Mouse (Mus musculus): ENCODE measurements around the gene Sdccag8. TPM values are rescaled to one million over a fixed set of nuclear protein-coding genes. Genes with fewer than 3 reads are reported as not detected.
"Not testable (repeated sequence)": the region's sequence is repeated elsewhere in the genome, so short reads cannot be mapped to it uniquely, and the experiment has no call there.

Gene Sdccag8
- total RNA-seq, 4 experiments from 2014 or later, result 3.4 to 5.7 (median 4.1) TPM

DNA sequence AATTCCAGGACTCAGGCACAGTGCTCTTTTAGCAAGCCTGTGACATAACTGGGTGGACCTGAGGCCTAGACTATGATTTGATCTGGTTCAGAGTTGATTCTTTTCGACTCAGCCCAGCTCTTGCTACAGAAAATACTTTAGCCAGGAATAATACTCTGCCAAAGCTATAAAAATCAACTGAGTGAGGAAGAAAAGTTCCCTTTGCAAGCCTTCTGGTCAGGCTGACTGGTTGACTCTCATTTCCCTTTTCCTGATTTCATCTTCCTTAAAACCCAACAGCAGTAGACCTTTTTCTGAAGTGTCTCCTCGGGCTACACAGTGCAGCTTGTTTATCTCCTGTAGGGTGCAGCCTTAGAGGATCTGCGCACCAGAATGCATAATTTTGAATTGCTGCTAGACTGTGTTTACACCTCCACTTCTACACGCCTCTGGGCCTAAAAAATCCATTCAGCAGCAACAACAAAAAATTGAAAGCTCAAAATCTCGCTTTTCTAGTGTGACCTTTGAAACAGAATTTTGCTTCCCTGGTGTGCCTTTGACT, 13.6 kb downstream of the Sdccag8 start:
- no peak for DNase-seq (ENCODE audit: low spot score)

DNA sequence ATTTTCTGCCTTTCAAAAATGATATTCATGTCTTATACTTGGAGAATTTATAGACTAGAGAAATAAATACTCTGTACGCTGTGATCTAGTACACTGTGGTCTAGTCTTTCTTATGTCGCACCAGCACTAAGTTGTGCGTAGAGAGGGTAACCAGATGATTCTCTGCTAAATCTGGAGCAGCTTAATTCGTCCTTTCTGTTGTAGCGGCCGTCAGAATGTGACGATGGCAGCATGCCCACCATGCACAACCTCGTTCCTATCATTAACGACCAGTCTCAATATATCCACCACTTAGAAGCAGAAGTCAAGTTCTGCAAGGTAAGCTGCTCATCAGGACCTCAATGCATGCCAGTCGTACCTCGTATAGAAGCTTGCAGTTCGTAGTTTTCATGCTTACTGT, 14.2 kb downstream of the Sdccag8 start:
- no peak for DNase-seq (ENCODE audit: low spot score)

DNA sequence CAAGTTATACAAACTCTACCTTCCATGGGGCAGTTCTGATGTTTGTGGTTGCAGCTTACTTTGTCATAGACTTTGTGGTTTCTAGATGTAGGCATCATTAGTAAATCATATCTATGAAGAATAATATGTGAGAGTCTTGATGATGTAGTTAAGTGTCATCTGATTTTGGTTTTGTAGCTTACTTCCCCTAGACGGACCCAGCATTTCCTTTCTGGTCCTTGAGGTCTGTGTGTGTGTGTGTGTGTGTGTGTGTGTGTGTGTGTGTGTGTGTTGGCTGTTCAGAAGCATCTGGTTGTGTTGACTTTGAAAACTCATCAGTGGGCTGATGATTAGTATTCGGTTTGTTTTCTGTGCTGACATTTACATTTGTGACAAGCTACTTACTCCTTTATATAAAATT, 17.6 kb downstream of the Sdccag8 start:
- DNase-seq (ENCODE audit: low spot score), result no peak

DNA sequence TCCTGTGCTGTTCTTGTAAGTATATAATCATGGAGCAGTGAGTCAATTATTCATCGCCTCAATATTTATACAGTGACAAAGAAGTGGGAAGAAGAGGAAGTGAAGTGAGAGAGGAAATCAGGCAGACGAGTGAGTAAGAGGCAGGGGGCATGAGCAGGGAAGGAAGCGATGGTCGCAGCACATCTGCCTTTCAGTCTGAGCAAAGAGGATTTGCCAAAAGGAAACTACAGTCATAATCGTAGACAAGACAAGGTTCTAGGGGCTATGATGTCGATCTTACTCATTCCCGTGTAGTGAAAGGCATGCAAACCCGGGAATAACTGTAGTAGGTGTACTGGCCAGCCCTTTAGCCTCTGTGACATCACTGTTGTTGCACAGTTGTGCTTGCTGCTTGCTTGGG, 18.1 kb downstream of the Sdccag8 start:
- no peak for DNase-seq (ENCODE audit: low spot score)

DNA sequence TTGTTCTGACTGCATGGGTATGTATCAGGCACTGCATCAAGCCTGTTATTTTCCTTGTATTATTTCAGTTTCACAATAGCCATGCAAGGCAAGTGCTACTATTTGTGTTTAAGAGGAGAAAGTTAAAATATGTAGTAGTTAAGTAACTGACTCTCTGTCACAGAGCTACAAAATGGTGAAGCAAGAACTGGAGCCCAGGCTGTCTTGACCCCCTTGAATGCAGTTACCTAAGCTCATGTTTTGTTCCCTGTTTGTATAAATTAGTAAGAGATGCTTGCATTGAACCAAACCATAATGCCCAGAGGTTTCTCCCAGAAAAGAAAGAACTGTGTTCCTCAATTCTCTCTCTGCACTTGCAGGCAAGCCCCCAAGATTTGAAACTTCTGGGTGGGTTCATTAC, 18.8 kb downstream of the Sdccag8 start:
- DNase-seq (ENCODE audit: low spot score), result no peak

DNA sequence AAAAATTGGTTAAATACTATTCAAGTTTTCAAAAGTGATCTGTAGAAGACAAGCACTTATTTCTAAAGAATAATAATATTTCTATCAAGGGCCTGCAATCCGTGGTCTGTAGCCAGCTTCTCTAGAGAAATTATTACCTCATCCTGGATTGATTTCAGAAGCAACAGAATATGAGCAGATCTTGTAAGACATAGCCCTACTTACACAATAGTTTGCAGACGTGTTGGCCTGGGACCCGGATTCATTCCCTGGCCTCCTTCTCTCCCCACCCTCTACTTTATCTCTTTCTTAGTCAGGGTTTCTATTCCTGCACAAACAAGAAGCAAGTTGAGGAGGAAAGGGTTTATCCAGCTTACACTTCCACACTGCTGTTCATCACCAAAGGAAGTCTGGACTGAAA, 19.5 kb downstream of the Sdccag8 start:
- no peak for DNase-seq (ENCODE audit: low spot score)

DNA sequence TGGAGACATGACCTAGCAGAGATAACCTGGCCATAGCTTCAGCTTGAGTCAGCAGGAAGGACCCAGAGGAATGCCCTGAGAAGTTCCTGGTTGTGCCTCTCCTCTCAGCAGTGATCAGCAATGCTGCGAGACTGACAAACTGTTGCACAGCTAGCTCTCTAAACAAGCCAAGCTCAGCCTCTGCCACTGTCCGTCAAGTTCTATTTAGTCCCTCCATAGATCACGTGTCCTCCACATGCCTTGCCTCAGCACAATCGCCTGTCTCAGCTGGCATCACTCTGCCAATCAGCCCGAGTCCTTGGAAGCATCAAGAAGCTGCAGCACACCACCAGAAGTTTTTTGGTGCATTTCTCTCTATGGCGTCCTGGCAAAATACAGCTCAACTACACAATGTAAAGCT, 20.4 kb downstream of the Sdccag8 start:
- DNase-seq (ENCODE audit: low spot score), result no peak

DNA sequence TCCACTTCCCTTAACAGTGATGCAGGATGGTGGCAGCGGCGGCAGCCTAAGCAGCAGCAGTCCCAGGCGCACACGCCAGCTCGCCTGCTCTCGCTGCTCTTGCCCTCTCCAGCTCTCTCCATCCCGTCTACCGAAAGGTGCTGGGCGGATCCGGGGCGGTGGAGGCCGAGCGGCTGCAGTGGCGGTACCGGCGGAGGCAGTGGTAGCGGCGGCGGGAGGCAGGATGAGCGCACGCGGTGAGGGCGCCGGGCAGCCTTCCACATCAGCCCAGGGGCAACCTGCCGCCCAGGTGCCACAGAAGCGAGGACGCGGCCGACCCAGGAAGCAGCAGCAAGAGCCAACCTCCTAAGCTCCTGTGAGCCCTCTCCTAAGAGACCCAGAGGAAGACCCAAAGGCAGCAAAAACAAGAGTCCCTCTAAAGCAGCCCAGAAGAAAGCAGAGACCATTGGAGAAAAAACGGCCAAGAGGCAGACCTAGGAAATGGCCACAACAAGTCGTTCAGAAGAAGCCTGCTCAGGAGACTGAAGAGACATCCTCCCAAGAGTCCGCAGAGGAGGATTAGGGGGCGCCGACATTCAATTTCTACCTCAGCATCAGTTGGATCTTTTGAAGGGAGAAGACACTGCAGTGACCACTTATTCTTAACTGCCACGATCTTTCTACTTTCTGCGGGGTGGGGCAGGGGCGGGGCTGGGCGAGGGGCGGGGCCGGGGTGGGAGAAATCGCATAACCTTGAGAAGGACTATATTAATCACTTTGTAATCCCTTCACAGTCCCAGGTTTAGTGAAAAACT, 21.2 kb downstream of the Sdccag8 start:
- no peak for DNase-seq (ENCODE audit: low spot score)

DNA sequence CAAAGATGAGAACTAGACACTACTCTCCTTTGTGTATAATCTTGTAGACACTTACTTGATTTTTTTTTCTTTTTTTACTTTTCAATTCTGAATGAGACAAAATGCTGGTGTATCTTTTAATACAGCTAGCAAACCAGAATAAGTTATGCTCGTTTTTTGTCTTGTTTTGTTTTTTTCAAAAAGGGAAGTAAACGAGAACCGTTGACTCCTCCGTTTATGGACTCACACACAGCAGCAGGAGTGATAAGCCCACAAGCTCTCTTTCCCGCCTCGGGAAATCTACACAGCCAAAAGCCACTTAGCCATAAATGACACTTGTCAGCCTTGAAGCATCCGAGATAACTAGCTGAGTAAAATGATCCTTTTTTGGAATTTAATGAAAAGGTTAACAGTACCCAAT, 22.1 kb downstream of the Sdccag8 start:
- not testable (repeated sequence) for DNase-seq (ENCODE audit: low spot score)

DNA sequence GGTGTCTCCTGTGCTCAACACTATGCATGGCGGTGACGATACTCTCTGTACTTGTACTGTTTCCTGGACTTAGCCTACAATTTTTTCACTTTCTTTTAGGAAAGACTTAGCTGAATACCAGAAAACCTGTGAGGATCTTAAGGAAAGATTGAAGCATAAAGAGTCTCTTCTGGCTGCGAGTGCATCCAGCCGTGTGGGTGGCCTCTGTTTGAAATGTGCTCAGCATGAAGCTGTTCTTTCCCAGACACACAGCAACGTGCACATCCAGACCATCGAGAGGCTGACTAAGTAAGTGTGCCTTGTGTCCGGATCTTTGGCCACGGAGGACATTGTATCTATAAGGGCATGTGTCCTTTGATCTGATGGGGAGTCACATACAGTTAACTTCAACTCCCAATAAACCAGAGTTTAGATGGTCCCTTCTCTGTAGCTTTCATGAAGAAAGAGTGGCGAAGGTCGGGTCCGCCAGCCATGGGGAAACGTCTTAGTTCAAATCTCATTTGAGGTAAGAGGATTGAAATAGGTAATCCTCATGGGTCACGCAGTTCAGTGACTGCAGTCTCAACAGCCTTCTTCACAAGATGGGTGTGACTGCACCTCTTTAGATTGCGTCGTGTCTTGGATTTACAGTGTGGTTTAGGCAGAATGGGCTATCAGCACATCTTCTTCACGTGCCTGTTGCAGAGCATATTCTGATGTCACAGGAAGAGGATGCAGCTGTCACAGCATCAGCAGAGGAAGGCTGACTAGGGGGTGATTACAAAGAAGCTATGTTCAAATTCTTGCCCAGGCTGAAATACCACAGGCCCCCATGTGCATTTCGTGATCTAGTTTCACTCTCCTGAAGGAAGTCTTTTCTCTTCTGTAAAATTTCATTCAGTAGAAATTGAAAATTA, 30.9 kb downstream of the Sdccag8 start:
- no peak for DNase-seq (ENCODE audit: low spot score)

DNA sequence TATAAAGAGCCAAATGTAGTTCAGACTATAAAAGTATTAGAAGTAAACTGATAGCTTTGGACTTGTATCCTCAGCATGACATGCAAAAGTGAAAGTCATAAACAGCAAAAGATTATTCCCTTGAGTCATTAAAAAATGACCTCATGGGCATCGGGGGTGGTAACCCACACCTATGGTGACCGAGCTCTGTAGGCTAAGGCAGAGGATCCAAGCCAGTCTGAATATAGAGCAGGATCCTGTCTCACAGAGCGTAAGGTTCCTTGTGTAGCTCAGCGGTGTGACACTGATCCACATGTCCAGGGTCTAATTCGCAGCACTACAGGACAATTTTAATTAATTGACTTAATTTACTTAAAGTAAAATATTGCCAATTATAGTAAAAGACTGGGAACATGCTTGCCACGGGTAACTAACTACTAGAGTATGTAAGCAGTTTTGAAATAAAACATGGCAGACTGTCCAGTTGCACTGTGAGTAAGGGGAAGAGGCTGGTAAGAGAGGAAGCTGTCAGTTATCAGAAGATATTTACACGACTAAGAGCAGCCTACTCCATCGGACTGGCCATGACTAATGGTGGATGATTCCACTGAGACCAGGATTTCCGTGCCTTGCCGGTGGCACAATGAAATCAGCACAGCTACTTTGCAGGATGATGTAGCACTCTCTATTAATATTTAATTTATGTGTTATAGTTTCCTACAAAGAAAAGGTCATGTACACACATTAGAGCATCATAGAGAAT, 32.8 kb downstream of the Sdccag8 start:
- DNase-seq (ENCODE audit: low spot score), result no peak

DNA sequence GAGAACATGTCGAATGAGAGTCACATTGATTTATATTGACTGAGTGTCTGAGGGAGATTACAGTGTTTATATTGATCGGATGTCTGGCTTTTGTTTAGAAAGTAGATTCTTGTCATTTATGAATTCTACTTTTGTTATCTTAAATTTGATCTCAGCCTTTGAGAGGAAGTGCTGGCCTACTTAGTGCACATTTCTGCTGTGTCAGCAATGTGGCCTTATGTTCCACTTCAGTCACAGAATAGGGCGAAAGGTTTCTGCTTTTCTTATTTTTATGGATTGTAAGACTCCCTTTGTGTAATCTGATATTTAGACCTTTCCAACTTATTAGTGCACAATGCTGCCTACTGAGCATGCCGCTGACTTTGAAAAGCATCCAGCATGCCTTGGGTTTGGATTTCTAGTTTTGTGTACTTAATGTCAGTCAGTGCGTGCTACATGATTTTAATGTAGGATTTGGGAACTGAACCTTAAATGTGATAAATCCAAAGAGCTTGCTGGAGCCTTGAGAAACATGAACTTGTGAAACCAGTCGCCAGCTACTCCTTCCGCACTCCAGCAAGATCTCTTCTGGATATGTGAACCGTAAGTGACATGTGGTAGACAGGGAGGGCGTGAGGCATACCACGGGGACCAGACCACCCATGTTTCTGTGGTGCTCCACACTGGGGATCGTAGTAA, 34.3 kb downstream of the Sdccag8 start:
- DNase-seq (ENCODE audit: low spot score), result no peak

DNA sequence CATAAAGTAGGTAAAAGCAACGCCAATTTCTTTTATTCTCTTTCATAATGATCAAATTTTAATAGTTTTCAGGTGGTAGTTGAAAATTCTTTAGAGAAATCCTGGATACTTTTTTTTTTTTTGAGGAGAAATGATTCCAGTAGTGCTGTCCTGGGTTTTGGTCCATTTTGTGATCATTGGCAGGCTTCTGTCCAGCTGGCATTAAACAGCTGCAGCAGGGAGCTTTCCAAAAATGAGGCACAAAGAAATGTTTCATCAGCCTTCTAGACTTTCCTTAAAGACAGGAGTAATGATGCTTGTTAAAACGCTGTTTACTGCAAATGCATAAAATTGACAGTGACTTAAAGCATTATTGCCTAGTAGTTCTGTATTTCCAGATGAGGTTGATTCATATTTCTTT, 34.9 kb downstream of the Sdccag8 start:
- DNase-seq (ENCODE audit: low spot score), result peak; percentile 36

DNA sequence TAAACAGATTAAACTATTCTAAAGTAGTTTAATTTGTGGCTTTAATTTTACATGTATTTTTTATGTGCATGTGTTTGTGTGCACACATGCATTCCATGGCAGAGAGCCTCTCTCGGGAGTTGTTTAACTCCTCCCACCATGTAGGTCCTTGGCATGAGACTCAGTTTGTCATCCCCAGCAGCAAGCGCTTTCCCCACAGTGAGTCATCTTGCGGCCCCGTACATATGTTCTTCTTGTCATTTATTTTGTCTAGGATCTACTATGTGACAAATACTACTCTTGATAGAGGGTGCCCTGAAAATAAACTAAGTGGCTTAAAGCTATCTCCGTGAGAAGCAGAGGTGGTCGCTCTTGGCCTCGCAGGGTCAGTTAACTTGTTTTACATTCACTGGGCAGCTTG, 36.9 kb downstream of the Sdccag8 start:
- no peak for DNase-seq (ENCODE audit: low spot score)

DNA sequence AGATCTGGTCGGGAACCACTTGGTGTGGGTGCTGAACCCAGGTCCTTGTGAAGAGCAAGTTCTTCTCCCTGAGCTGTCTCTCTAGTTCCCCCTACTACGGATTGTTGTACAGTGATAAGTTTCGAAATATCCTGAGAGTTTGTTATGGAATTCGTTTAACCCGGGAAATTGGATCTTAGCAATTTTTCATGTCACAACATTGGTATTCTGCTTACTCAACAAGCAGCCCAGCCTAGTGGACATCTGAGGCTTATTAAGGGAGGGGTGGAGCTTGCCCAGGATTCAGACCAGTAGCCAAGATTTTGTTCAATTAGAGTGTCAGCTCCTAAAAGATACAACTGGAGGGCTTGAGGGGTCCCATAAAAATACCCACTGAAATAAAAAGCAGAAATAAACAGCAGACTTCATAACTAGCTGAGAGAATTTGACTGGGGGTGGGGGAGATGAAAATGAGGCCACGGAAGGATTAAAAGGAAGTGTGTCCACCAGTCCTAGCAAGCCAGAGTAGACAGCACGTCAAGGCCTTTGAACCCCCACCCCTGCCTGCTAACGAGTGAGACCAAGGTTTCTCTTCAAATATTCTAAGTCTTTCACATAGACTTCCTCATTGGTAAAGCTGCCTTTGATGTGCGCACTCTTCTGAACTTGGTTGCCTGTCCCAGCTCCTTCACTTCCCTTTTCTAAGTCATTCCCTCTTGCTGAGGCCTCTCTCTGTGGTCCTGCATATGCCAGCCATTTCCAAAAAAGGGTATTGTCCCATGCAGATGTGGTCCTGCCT, 38.5 kb downstream of the Sdccag8 start:
- no peak for DNase-seq (ENCODE audit: low spot score)

DNA sequence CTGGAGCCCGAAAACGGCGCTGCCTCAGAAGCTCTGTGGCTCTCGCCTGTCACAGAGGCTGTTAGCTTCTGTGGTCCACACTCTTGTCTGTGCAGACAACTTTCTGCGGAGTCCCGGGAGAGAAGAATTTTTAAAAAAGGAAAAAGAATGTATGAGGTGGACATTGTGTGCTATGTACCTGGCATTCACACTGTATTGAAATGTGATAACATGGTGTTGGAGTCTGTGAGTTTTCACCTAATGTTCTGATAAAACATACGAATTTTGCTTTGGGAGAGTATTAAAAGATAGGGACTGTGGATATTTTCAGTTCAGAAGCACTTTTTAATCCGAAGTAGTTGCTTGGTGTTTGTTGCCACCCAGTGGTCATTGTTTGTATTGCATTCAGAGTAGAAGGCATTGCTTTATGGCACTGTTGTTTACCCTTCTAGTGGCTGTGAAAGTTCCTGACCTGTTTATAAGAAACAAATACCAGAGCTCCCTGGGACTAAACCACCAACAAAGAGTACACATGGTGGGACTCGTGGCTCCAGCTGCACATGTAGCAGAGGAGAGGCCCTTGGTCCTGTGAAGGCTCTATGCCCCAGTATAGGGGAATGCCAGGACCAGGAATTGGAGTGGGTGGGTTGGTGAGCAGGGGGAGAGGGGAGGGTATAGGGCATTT, 47.7 kb downstream of the Sdccag8 start:
- peak; percentile 77 for DNase-seq (ENCODE audit: low spot score)

DNA sequence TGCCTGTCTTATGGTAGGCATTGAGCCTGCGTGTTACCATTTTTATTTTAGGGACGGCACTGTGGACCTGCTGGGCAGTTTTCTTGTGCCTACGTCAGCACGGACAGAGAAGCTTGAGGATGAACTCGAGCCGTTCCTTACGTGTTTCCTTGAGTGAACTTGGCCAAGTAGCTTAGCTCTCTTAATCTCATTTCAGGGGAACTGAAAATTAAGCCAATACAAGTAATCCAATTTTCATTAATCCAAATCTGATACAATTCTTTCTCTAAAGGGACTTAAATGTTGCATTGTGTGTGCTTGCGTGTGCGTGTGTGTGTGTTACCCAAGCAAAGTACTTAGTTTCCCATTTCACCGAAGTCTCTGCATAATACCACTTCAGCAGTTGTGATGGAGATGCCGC, 56.0 kb downstream of the Sdccag8 start:
- no peak for DNase-seq (ENCODE audit: low spot score)

DNA sequence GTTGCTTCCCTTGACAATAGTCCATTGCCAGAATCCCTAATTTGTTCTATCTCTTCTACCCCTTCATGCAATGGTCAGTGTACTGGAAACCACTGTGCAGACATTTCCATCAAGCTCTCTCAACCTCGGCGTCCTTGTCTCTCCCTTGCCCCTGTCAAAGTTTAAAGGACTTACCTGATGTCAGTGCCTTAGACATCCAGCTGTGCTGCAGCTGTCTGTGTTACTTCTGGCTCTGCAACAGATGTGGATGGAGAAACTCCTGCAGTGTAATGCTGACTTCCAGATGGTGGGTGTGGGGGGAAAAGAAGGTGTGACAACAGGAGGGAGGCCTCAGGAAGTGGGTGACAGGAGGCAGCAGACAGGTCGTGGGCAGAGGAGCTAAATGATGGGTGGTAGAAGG, 57.5 kb downstream of the Sdccag8 start:
- DNase-seq (ENCODE audit: low spot score), result no peak

DNA sequence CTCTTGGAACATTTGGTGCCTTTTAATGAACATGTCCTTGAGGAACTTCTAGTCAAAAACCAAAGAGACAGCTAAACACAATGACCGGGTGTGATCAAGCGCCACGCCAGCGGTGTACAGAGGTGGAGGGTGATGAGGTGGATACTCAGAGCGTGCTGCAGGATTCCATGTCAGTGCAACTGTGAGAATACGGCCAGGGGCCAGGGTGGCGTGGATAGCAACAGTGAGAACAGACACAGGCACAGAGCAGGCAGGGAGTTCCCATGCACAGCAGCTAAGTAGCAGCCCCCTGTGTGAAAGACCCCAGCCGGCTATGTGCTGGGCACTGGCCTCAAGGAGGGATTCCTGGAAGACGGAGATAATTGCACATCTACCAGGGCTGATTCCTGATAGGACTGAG, 59.0 kb downstream of the Sdccag8 start:
- DNase-seq (ENCODE audit: low spot score), result no peak

DNA sequence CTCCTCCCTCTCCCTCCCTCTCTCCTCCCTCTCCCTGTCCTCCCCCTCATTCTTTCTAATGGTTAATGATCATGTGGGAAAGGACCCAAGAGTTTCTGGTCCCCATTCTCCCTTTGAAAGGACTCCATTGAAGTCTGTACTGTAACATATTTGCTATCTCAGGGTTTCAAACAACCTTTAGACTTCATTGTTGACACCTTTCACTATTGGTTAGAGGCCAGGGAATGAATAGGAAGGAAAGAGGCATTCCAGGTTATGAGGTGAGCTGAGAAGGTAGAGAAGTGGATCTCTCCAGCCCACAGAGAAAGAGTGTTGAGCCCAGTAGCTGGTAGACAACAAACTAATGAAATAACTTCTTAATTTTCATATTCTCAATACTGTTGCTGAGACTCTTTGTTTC, 59.7 kb downstream of the Sdccag8 start:
- no peak for DNase-seq (ENCODE audit: low spot score)

Measured in heart, adult 8-10 months (tissue).